Mouse (Mus musculus): Measurements from ENCODE around the gene Uqcc1.

Uqcc1 gene

GRCm38 (mm10) chr2:155818596-155819391, 111.3 kb downstream of the Uqcc1 start:
- in situ Hi-C loops (cut with MboI; ENCODE audit: low sequenced_read_pairs) = no loop called here

DNA sequence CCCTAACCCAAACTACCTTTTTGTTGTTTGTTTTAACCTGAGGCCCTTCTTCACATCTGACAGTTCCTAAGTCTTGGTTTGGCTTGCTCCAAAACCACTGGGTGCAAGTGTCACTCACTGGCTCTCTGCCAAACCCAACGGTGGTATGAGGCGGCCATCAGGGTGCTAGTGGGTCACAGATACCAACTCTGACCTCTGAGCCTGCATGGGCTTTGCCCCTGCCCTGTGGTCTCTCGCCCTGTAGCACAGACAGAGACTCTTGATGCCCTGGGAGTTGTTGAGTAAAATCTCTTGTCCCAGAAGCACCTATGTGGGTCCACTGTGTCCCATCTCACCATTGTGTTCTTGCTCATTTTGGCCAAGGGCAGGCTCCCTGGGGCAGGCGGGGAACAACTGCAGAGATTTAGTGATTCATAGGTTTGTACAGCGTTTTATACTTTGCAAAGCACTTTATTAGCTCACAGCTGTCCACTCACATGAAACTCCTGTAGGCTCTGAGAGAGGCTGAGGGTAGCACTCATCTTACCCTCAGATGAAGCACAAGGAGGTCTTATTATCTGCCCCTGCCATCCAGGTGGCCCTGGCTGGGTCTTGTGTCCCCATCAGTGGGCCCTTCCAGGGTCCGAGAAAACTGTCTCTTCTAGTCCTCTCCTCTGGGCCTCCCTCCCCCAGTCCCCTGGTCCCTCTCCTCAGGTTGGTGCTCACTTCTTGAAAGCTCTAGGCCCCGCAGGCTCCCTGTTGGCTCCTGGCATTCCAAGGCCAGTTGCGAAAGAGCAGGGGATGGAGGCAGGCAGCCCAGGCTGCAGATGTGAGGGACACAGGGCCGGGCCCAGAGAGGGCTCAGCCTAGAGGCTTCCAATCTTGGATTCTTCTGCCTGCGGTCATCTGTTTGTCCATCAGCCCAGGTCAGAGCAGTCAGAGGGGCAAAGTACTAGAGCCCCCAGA, 112.5 kb downstream of the Uqcc1 start:
- in situ Hi-C loops (cut with MboI; ENCODE audit: low sequenced_read_pairs) = no loop called here

DNA sequence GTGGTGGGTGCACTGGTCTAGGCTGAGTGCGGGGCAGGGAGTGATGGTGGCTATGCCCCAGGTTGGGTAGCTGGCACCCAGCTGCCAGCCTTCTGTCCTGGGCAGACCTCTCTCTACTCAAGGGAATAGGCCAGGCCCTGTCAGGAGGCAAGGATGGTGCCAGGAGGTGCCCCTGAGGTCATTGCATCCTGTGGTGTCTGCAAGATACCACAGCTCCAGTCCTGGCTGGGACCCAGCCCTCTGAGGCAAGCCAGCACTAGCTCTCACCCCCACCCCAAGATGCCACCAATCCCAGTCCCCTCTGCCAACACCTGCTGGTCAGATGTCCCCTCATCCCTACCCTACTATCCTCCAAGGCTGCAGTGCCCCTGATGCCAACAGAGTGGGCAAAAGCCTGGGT, 113.9 kb downstream of the Uqcc1 start:
- in situ Hi-C loops (cut with MboI; ENCODE audit: low sequenced_read_pairs) = no loop called here

DNA sequence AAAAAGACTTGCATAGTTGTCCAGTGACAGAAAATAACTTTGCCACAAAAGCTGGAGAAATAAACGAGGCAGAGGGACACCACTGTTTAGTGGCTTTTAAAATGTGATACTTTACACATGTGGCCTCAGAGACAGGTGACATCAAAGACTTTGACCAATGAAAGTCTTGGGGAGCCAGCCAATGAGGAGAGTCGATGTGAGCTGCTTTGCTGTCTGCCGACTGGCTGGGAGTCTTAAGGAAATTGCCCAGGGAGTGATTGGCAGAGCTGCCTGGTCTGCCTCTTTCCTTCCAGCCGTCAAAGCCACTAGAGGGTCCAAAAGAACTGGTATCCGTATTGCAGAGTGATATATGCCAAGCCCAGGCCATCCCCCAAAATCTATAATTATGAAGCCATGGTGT, 115.3 kb downstream of the Uqcc1 start:
- in situ Hi-C loops (cut with MboI; ENCODE audit: low sequenced_read_pairs) = no loop called here

DNA sequence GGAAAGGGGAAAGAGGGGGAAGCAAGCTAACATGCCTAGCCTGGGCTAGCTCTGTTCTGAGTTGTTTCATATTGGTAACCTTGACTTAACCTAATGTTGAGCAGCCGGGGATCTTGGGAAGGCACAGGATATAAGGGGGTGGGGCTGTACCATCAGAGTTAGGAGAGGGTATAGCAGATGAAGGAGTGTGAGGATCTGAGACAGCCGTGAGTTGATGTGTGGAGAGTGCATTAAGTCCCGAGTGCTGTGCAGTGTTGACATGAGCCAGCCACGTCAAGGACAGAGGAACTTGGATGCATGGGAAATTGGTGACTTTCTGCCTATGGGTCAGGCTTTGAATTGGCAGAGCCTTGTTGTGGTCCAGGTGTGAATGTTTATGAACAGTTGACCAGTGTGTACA, 117.5 kb downstream of the Uqcc1 start:
- in situ Hi-C loops (cut with MboI; ENCODE audit: low sequenced_read_pairs) = no loop called here

DNA sequence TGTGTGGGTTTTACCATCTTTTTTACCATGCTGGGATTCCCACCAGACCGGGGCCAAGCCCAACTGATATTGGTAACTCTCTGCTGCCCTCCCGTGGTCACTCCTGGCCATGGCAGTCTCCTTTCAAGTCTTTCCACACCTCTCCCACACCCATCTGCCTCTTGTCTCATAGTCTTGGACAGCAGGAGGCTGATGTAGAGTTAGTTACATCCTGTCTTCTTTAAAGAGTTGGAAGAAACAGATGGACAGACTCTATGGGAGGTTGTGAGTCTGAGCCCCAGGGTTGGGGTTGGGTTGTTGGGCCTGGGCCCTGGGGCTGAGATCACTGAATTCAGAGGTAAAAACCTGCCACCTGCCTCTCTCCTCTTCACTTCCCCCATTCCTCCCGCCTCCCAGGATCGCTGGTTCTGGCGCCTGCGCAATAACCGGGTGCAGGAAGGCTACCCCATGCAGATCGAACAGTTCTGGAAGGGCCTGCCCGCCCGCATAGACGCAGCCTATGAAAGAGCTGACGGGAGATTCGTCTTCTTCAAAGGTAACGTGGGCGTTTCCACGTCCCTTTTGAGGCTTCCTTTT, 118.2 kb downstream of the Uqcc1 start:
- in situ Hi-C loops (cut with MboI; ENCODE audit: low sequenced_read_pairs) = no loop called here

DNA sequence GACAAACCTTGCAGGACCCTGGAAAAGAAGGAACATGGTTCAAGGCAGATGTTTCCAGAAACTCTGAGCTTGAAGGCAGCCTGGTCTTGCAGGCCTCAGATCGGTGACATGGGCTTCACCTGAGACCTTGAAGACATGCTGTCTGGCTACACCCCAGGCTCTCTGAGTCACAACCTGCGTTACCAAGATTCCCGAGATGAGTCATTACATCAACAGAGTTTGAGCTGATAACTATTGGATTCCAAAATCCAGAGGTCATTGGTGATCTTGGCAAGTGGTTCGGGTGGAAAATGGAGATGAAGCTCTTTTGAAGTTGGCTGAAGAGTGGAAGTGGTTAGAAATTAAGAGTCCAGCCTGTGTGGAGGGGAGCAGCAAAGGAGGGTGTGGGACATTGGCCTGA, 120.5 kb downstream of the Uqcc1 start:
- in situ Hi-C loops (cut with MboI; ENCODE audit: low sequenced_read_pairs) = no loop called here

- in situ Hi-C loops (cut with MboI; ENCODE audit: low sequenced_read_pairs) = no loop called here
Observed at GRCm38 (mm10) chr2:155807408-155807807, 122.7 kb downstream of the Uqcc1 start.

DNA sequence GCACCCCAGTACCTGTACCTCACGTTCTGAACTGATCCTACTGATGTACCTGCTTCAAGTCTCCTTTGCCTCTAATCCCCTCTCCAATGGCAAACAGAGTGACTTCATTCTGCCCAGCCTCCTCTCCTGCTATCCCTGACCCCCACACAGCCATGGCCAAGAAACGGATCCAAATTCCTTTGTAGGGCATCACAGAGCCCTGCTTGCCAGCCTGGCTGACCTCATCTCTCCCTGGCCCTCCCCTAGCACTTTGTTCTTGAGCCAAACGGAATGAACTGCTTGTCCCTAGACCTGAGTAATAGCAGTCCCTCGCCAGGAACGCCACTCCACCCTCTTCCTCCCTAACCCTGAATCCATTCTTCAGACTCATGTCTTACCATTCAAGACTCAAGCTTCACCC, 123.6 kb downstream of the Uqcc1 start:
- in situ Hi-C loops (cut with MboI; ENCODE audit: low sequenced_read_pairs) = no loop called here

DNA sequence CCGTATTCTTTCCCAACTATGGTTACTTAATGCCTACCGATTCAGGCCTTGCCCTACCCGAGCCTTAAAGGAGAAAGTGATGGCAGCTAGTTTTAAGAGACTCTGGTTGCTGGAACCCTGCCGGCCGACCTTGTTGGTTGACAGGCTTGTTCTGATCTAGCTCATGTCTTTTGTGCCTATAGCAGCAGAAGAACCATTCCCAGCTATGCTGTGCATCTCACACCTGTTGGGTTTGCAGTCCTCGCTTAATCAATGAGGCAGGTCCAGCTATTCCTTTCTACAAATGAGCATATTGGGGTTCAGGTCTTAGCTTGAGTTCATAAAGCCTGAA, 124.2 kb downstream of the Uqcc1 start:
- in situ Hi-C loops (cut with MboI; ENCODE audit: low sequenced_read_pairs) = no loop called here

GRCm38 (mm10) chr2:155805231-155805924, 124.7 kb downstream of the Uqcc1 start:
- in situ Hi-C loops (cut with MboI; ENCODE audit: low sequenced_read_pairs) = no loop called here

- in situ Hi-C loops (cut with MboI; ENCODE audit: low sequenced_read_pairs) = no loop called here
Observed at GRCm38 (mm10) chr2:155804053-155804452, 126.1 kb downstream of the Uqcc1 start.

GRCm38 (mm10) chr2:155802761-155803160, 127.3 kb downstream of the Uqcc1 start:
- in situ Hi-C loops (cut with MboI; ENCODE audit: low sequenced_read_pairs) = no loop called here

- in situ Hi-C loops (cut with MboI; ENCODE audit: low sequenced_read_pairs) = no loop called here
Observed at GRCm38 (mm10) chr2:155798613-155799012, 131.5 kb downstream of the Uqcc1 start.

Measured in CH12F3 (cell line).